Mouse (Mus musculus) intestine, postnatal 0 days (tissue): ENCODE results near the gene Sgip1. TPM values are rescaled to one million over a fixed set of nuclear protein-coding genes. Genes with fewer than 3 reads are reported as not detected.

Experiments
- ATAC-seq: fragments of 200-750 bp; cut with Nextera tagmentation; 2 replicates; pipeline ENCODE4 v1.8.0; 2017; ENCODE audit warnings: mild to moderate bottlenecking, moderate TSS enrichment, moderate library complexity
- H3K27ac ChIP-seq: fragments of 300-500 bp; sonication (generic); 2 replicates; pipeline ENCODE4 v1.5.1; 2014; ENCODE audit warnings: mild to moderate bottlenecking, low read depth, low read length, moderate library complexity
- H3K27me3 ChIP-seq: fragments of 300-500 bp; sonication (generic); replicated peaks from 2 replicates; pipeline ENCODE4 v1.6.1; 2014; ENCODE audit warnings: low read length, mixed read lengths; ENCODE audit not compliant: control insufficient read depth, insufficient read depth
- H3K36me3 ChIP-seq: fragments of 300-500 bp; sonication (generic); 2 replicates; pipeline ENCODE4 v1.6.1; 2014; ENCODE audit warnings: mild to moderate bottlenecking, moderate library complexity; ENCODE audit not compliant: control insufficient read depth, insufficient read depth
- H3K4me1 ChIP-seq: fragments of 300-500 bp; sonication (generic); replicated peaks from 2 replicates; pipeline ENCODE4 v1.6.1; 2014; ENCODE audit warnings: antibody characterized with exemption, low read length, mixed read lengths; ENCODE audit not compliant: control insufficient read depth, insufficient read depth
- H3K4me2 ChIP-seq: fragments of 300-500 bp; sonication (generic); replicated peaks from 2 replicates; pipeline ENCODE4 v1.6.1; 2014; ENCODE audit warnings: low read depth, mild to moderate bottlenecking, moderate library complexity
- H3K4me3 ChIP-seq: fragments of 300-500 bp; sonication (generic); 2 replicates; pipeline ENCODE4 v1.5.1; 2014; ENCODE audit warnings: low read depth, low read length
- H3K9ac ChIP-seq: fragments of 300-500 bp; sonication (generic); 2 replicates; pipeline ENCODE4 v1.6.1; 2014; ENCODE audit warnings: mild to moderate bottlenecking, low read depth, low read length
- H3K9me3 ChIP-seq: fragments of 300-500 bp; sonication (generic); 2 replicates; pipeline ENCODE4 v1.6.1; 2016; ENCODE audit warnings: mixed run types; ENCODE audit not compliant: control insufficient read depth
- CTCF ChIP-seq: sonication (generic); IDR thresholded peaks from 2 replicates; pipeline ENCODE4 v1.5.1; 2016; ENCODE audit warnings: low read depth, mild to moderate bottlenecking, control low read depth, antibody characterized with exemption, moderate library complexity
- WGBS: fragments of 180-500 bp; shearing (Covaris S2); extraction: QIAGEN DNeasy Blood & Tissue Kit; methylation state at CpG from one replicate; pipeline ENCODE4 v1.1.7; 2014; 5-methylcytosine and 5-hydroxymethylcytosine counted together
- polyA plus RNA-seq: library from polyadenylated mRNA; unstranded; fragments of >200 nt; fragmentation: Nextera tagmentation; extraction: Ambion mirVana; gene quantifications from 2 replicates; pipeline ENCODE4 v1.2.1, GENCODE M21; 2015

Sgip1 gene
- polyA plus RNA-seq, 1 experiment from 2014 or later: 6.1 TPM

- H3K9me3 ChIP-seq: no peaks in the 10 kb centered on the region
- ATAC-seq: no peak
Measured at GRCm38 (mm10) chr4:103006943-103007418, 265.9 kb downstream of the Sgip1 start.

DNA sequence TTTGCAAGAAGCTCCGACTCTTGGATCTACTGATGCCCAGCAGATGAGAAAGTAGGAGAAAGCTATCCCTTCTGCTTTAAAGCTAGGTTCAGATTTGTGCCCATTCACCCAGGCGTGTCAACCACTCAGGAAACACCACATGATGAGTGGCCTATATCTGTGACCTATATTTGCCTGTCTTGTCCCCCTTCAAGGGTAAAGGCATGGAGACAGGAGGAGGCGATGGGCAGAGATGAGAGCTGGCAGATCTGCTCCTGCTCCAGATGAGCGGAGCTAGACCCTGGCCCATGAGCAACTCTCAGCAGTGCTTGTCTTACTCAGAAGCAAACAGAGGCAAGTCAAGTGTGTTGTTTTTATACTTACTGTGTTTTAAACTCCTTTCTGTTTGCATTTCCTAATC lies 269.6 kb downstream of the Sgip1 start:
- WGBS: 96% methylated on average over 4 of the region's 4 CpGs
- H3K4me3 ChIP-seq: no peak overlapping the region

More at GRCm38 (mm10) chr4:103006943-103007418, 265.9 kb downstream of the Sgip1 start:
- H3K27ac ChIP-seq: no peak overlapping the region
- H3K9ac ChIP-seq: no peak overlapping the region
- H3K27me3 ChIP-seq: no peaks in the 10 kb centered on the region
- no peak for TF ChIP-seq CTCF
- WGBS: 17% methylated on average over 4 of the region's 4 CpGs
- H3K4me2 ChIP-seq: no peak overlapping the region
- H3K36me3 ChIP-seq: no peaks in the 10 kb centered on the region
- no peaks in the 10 kb centered on the region for H3K4me1 ChIP-seq
- no peak overlapping the region for H3K4me3 ChIP-seq

GRCm38 (mm10) chr4:103011823-103012222 lies 270.7 kb downstream of the Sgip1 start:
- Histone ChIP-seq H3K36me3 (no peaks in the 10 kb centered on the region), H3K27ac (no peak overlapping the region), H3K27me3 (no peaks in the 10 kb centered on the region), H3K9ac (no peak overlapping the region), H3K4me3 (no peak overlapping the region), H3K9me3 (no peaks in the 10 kb centered on the region), H3K4me1 (0 out of 2 replicates have a peak, but pooled peaks cover 3% of the 10 kb centered on the region), H3K4me2 (no peak overlapping the region)
- 47% methylated on average over 7 of the region's 7 CpGs for WGBS
- TF ChIP-seq CTCF: no peak
- ATAC-seq: no peak

More for the DNA sequence above, 269.6 kb downstream of the Sgip1 start:
- no peak for TF ChIP-seq CTCF
- no peak overlapping the region for H3K27ac ChIP-seq
- 0 out of 2 replicates have a peak, but pooled peaks cover 3% of the 10 kb centered on the region for H3K4me1 ChIP-seq
- no peak for ATAC-seq
- no peaks in the 10 kb centered on the region for H3K9me3 ChIP-seq
- H3K9ac ChIP-seq: no peak overlapping the region
- no peaks in the 10 kb centered on the region for H3K27me3 ChIP-seq
- H3K4me2 ChIP-seq: no peak overlapping the region
- no peaks in the 10 kb centered on the region for H3K36me3 ChIP-seq

DNA sequence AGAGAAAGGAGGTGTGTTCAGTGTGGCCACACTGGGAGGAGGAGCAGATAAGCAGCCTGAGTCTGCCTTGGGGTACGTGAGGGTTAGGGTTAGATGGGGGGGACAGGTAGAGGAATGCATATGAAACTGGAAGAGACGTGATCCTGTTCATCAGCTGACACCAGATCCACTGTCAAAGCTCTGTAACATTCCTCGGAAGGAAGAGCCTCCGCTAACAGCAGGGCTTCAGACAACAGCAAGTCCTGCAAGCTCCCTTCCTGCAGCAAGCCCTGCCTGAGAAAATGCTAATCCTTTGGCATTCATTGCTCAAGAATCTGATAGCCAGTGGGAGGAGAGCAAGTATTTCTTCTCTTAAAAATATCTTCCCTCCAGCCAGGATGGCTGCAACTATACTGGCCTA lies 272.4 kb downstream of the Sgip1 start:
- H3K27me3 ChIP-seq: no peaks in the 10 kb centered on the region
- WGBS: 14% methylated on average over 4 of the region's 4 CpGs
- 0 out of 2 replicates have a peak, but pooled peaks cover 3% of the 10 kb centered on the region for H3K4me1 ChIP-seq
- H3K9ac ChIP-seq: no peak overlapping the region; the same call in 1 of the 2 replicates
- no peak for TF ChIP-seq CTCF
- H3K27ac ChIP-seq: no peak overlapping the region
- no peak for ATAC-seq
- no peaks in the 10 kb centered on the region for H3K36me3 ChIP-seq
- H3K9me3 ChIP-seq: no peaks in the 10 kb centered on the region
- H3K4me2 ChIP-seq: peak overlapping the region; percentile 27; the same call in 1 of the 2 replicates
- H3K4me3 ChIP-seq: no peak overlapping the region

Other genes with a start within 250 kb of the Sgip1 start
- gene Tctex1d1, start 237.3 kb downstream of the Sgip1 start, polyA plus RNA-seq: 0.47 and 0.89 TPM in 2 replicates